Mouse (Mus musculus): Measurements from ENCODE around the gene Mdh1b.

DNA sequence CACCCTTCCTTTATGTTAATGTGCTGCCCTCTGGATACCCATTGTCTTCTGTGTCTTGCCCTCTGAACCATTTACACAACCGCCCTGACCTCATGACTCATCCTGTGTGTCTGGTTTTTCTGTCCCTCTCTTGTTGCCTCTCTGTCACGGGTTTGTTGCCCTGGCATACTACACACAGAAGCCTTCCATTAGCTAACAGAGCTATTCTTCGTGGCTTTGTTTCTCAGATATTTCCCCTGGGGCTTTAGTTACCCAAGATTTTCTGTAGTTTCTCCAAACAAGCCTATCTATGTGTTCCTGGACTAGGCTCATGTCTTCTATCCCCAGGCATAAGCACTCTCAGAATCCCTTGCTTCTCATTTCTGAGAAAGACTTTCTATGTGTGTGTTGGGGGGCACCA lies 21.2 kb downstream of the Mdh1b start:
- TF ChIP-seq GATA1 (IDR thresholded peaks at IDR 0.05; ENCODE audit: borderline replicate concordance, low read length) (no peak), FLI1 (IDR thresholded peaks at IDR 0.05; ENCODE audit: low read length) (no peak)
